In genomic region chr13:95697874-95698273, GRCm38 (mm10) we compare ENCODE assay signal across 18 mouse cellular contexts. TPM values are rescaled to one million over a fixed set of nuclear protein-coding genes. Genes with fewer than 3 reads are reported as not detected.
DNase-seq lines count a peak whose midpoint lies in the region; ATAC-seq and TF ChIP-seq lines count a peak whose summit lies in the region.
"Had no signal": no experiment of that assay in that cellular context is flagged by ENCODE, and none has a peak within 500 bp of the region (broad histone marks: within the 10 kb centered on the region; RNA-seq: fewer than 3 reads in every experiment).

No protein-coding gene starts in this region.

- H3K9ac ChIP-seq in kidney, postnatal 0 days (ENCODE audit: low read depth, low read length): no peak overlapping the region
- H3K9ac ChIP-seq: heart, embryonic 12.5 days; hindbrain, embryonic 15.5 days; intestine, embryonic 15.5 days; midbrain, embryonic 15.5 days had no signal

- WGBS in kidney, postnatal 0 days: 28% methylated on average over 6 of the region's 6 CpGs

- H3K9me3 ChIP-seq in kidney, postnatal 0 days (replicated peaks; ENCODE audit: low read length): no peaks in the 10 kb centered on the region
- H3K9me3 ChIP-seq: heart, embryonic 12.5 days; hindbrain, embryonic 15.5 days; intestine, embryonic 15.5 days; midbrain, embryonic 15.5 days had no signal

- ATAC-seq in kidney, postnatal 0 days (replicated peaks; ENCODE audit: low FRiP score, low read depth): no peak
- peak; percentile 71 for ATAC-seq in megakaryocyte, adult 5-6 weeks (ENCODE audit: poor library complexity, severe bottlenecking)
- ATAC-seq: forebrain, embryonic 14.5 days; intestine, embryonic 15.5 days; midbrain, embryonic 15.5 days had no signal

- no peak for TF ChIP-seq CTCF in kidney, postnatal 0 days (IDR thresholded peaks at IDR 0.05; ENCODE audit: low read depth)

- intact Hi-C loops in left cerebral cortex, postnatal 25 days (cut with DNase I): no loop called here

- H3K36me3 ChIP-seq in kidney, postnatal 0 days (ENCODE audit: insufficient read depth, low read length): no peaks in the 10 kb centered on the region
- H3K36me3 ChIP-seq: heart, embryonic 12.5 days; hindbrain, embryonic 15.5 days; intestine, embryonic 15.5 days; midbrain, embryonic 15.5 days had no signal

- no peak overlapping the region for H3K4me3 ChIP-seq in kidney, postnatal 0 days (replicated peaks; ENCODE audit: low read depth, low read length)
- H3K4me3 ChIP-seq: heart, embryonic 12.5 days; hindbrain, embryonic 15.5 days; intestine, embryonic 15.5 days; midbrain, embryonic 15.5 days had no signal

- no peaks in the 10 kb centered on the region for H3K27me3 ChIP-seq in kidney, postnatal 0 days (ENCODE audit: insufficient read depth, low read length)
- H3K27me3 ChIP-seq: heart, embryonic 12.5 days; hindbrain, embryonic 15.5 days; intestine, embryonic 15.5 days; midbrain, embryonic 15.5 days had no signal

- no peak overlapping the region for H3K4me2 ChIP-seq in kidney, postnatal 0 days (ENCODE audit: low read length)
- H3K4me2 ChIP-seq: heart, embryonic 12.5 days; hindbrain, embryonic 15.5 days; intestine, embryonic 15.5 days; midbrain, embryonic 15.5 days had no signal

- no peak overlapping the region for H3K27ac ChIP-seq in kidney, postnatal 0 days
- H3K27ac ChIP-seq: hindbrain, embryonic 15.5 days; intestine, embryonic 15.5 days; midbrain, embryonic 15.5 days had no signal

- H3K4me1 ChIP-seq in kidney, postnatal 0 days (replicated peaks; ENCODE audit: insufficient read depth, low read length): no peaks in the 10 kb centered on the region
- H3K4me1 ChIP-seq: intestine, embryonic 15.5 days; midbrain, embryonic 15.5 days had no signal

- peak; percentile 25 for DNase-seq in kidney, postnatal 0 days (ENCODE audit: low spot score)
- no peak for DNase-seq in kidney, postnatal 10 days
- peak; percentile 4 for DNase-seq in thymus, postnatal 25 days
- DNase-seq in thymus, postnatal 0 days (ENCODE audit: low spot score): no peak
- DNase-seq in left cerebral cortex, postnatal 25 days (ENCODE audit: low spot score in 2 of 2): no peak
- DNase-seq in cerebellum, adult 9-11 months: no peak
- DNase-seq: adrenal gland, postnatal 25 days; B cell, adult 2 months; cerebellum, adult 11-12 months; cerebellum, postnatal 36 days; heart, postnatal 14 days; thymus, postnatal 4 days had no signal

RNA-seq across cellular contexts. Expression of gene F2rl2, which starts 1.2 kb away (rescaled TPM):
- polyA plus RNA-seq in kidney, postnatal 0 days (2015; fragmentation: Nextera tagmentation; extraction: Ambion mirVana): 0.09 and 0.11 TPM in 2 replicates
- polyA plus RNA-seq in thymus, postnatal 0 days (2015; fragmentation: Nextera tagmentation; extraction: Ambion mirVana): 0.56 and 0.76 TPM in 2 replicates
- total RNA-seq in megakaryocyte, adult 5-6 weeks (2015): 0.89 and 1.9 TPM in 2 replicates
- 0.51 and 0.57 TPM in 2 replicates for total RNA-seq in megakaryocyte, adult 5-6 weeks (2017)
- total RNA-seq in left cerebral cortex, postnatal 25 days (2021): 1 to 10 TPM; 1.1 to 1.5 TPM
- total RNA-seq: adrenal gland, postnatal 25 days had no signal

Comparison
In these comparisons a context has a peak if more than half of its experiments do, and no peak if none do; other contexts are left out.
1. DNase-seq: peak in kidney, postnatal 0 days (single experiment) and thymus, postnatal 25 days (single experiment); none in kidney, postnatal 10 days (single experiment), thymus, postnatal 0 days (single experiment), left cerebral cortex, postnatal 25 days (0 of 2) and cerebellum, adult 9-11 months (single experiment).